Mouse (Mus musculus) heart, postnatal 0 days (tissue): ENCODE measurements around the gene Rnf11.

Experiments used
- CTCF ChIP-seq: IDR thresholded peaks from 2 replicates; pipeline ENCODE4 v1.5.1; 2016; ENCODE audit warnings: antibody characterized with exemption, control low read depth, low read depth
- EP300 ChIP-seq: IDR thresholded peaks from 2 replicates; pipeline ENCODE4 v1.6.1; 2016; ENCODE audit warnings: antibody characterized with exemption, low read depth

- TF ChIP-seq CTCF (no peak), EP300 (no peak)
Observed at GRCm38 (mm10) chr4:109406486-109407175, 77.9 kb downstream of the Rnf11 start, which contains the start of gene Ttc39a.
